Mouse (Mus musculus) bone marrow, adult 2 months (tissue): ENCODE results near the gene Fmnl3. TPM values are rescaled to one million over a fixed set of nuclear protein-coding genes. Genes with fewer than 3 reads are reported as not detected.

Source experiments
- H3K27ac ChIP-seq: fragments of 200-500 bp; 2 replicates; pipeline ENCODE4 v1.5.1; 2012; ENCODE audit warnings: low read depth, mild to moderate bottlenecking, control low read depth, inconsistent platforms, low read length; ENCODE audit not compliant: control insufficient read depth, poor library complexity, insufficient read depth
- H3K4me1 ChIP-seq: fragments of 200-500 bp; 2 replicates; pipeline ENCODE4 v1.6.1; 2011; ENCODE audit warnings: low read length; ENCODE audit not compliant: control insufficient read depth, insufficient read depth
- H3K4me3 ChIP-seq: fragments of 200-500 bp; replicated peaks from 2 replicates; pipeline ENCODE3; 2011; ENCODE audit warnings: mild to moderate bottlenecking, low read depth, low read length, control low read depth; ENCODE audit not compliant: control insufficient read depth
- CTCF ChIP-seq: fragments of 200-500 bp; IDR thresholded peaks from 2 replicates; pipeline ENCODE4 v1.5.1; 2011; ENCODE audit warnings: low read length, control low read depth; ENCODE audit not compliant: control insufficient read depth, insufficient read depth
- POLR2A ChIP-seq: fragments of 200-500 bp; IDR thresholded peaks from 2 replicates; pipeline ENCODE4 v1.6.1; 2011; ENCODE audit warnings: low read depth, mild to moderate bottlenecking, control low read depth, low read length, borderline replicate concordance; ENCODE audit not compliant: control insufficient read depth
- WGBS: fragments of 180-500 bp; shearing (Covaris S2); methylation state at CpG from one replicate; pipeline ENCODE4 v1.1.7; 2018; 5-methylcytosine and 5-hydroxymethylcytosine counted together
- polyA plus RNA-seq: library from polyadenylated mRNA; stranded (reverse); fragments of >200 nt; gene quantifications from 2 replicates; pipeline ENCODE4 v1.2.4, GENCODE M21; 2011; ENCODE audit warnings: low replicate concordance; ENCODE audit not compliant: missing spikeins, insufficient read depth, insufficient read length

The Fmnl3 gene
- 13.0 and 17.7 TPM in 2 replicates for polyA plus RNA-seq

DNA sequence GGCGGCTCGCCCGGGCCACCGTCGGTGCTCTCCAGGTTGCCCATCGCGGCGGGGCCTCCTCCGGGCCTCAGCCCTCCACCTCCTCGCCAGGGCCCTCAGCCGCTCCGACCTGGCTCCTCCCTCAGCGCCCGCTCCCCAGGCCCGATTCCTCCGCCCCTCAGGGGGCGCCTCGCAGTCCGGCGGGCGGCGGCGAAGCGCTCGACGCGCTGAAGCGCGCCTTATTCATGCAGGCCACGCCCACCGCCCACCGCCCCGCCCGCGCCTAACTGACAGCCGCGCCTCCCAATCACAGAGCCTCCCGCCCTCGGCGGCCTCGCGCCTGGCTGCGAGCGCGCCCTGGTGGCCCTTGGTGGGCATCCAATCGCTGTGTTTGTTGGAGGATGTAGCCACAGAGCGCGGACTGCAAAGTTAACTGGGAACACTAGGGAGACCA is at the start of gene Fmnl3:
Gene Fmnl3 (minus strand): TSS at position 224 of the 433 bp plus-strand sequence.
- H3K27ac ChIP-seq = peak within 1 kb of the TSS; percentile 68; the same call in 1 of the 2 replicates
- no peaks in the 10 kb centered on the region; the same call in 1 of the 2 replicates for H3K4me1 ChIP-seq
- WGBS = under 1% methylated on average over 48 of the region's 48 CpGs
- TF ChIP-seq CTCF = peak; percentile 93
- peak; percentile 38; the same call in 1 of the 2 replicates for TF ChIP-seq POLR2A
- H3K4me3 ChIP-seq = peak within 1 kb of the TSS; percentile 64

DNA sequence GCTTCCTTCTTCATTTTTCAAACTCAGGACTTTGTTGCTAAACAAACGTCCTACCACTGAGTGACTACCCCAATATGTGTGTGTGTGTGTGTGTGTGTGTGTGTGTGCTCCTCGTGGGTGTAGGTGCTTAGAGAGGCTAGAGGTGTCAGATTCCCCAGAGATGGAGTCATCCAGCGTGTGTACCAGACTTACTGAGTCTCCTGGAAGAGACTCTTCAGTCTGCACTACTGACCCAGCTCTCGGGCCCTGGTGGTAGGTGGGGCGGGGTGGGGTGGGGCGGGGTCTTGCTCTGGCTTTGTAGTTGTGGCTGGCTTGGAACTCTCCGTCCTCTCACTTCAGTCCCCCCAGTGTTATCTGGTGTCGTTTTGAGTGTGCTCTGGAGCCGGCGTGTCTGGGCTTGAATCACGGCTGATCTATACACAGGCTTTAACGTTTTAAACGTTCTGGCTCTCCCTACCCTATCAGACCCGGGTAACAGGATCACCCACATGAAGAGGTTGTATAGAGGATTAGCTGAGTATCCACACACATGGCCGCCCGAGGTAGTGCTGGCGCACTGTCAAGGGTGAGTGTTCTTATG is 47.5 kb upstream of the Fmnl3 start:
- Histone ChIP-seq H3K4me1 (no peaks in the 10 kb centered on the region; the same call in 1 of the 2 replicates), H3K4me3 (no peak overlapping the region), H3K27ac (no peak overlapping the region)
- WGBS = 61% methylated on average over 17 of the region's 17 CpGs
- no peak for TF ChIP-seq CTCF
- TF ChIP-seq POLR2A = no peak

DNA sequence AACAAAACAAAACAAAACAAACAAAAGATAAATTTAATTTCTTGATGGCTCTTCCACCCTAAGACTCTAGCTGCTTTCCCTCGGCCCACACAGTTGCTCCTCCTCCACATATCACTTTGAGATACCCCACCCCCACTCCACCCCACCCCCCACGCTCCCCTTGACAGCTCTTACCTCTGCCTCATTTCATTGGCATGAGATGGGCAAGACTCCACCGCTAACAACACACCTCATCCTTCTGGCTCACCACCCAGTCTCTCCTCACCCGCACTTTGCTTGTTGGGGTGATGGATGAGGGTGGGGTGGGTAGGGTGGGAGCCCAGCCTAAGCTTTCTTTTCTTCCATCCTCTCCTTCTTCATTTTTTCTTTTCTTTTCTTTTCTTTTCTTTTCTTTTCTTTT is 46.7 kb upstream of the Fmnl3 start:
- H3K27ac ChIP-seq = no peak overlapping the region
- WGBS = 31% methylated on average over 4 of the region's 4 CpGs
- H3K4me3 ChIP-seq = no peak overlapping the region
- TF ChIP-seq POLR2A = no peak
- TF ChIP-seq CTCF = no peak
- no peaks in the 10 kb centered on the region; the same call in 1 of the 2 replicates for H3K4me1 ChIP-seq

DNA sequence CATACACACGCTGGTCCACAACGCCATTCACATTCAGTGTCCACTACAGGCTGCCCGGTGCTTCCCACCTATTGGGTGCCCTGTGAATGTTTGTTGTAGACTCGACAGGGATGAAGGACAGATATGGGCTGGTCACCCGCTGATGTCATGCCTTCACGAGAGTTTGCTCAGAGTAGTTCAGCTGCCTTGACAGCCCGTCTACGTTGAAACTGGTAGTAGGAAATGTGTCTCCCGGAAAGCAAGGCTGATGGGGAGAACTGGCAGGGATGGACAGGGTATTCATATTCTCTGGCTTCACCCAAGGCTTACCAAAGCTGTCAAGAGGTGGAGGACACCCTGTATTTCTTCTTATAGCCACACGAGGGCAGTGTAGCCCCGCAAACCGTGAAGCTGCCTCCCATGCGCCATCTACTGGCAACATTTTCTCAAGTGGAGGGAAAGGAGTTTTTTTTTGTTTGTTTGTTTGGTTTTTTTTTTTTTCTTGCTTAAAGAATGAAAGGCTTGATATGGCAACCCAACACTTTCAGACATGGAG is 46.1 kb upstream of the Fmnl3 start:
- no peak for TF ChIP-seq POLR2A
- TF ChIP-seq CTCF = peak; percentile 100
- H3K4me3 ChIP-seq = no peak overlapping the region
- no peak overlapping the region for H3K27ac ChIP-seq
- whole genome bisulfite sequencing = 12% methylated on average over 13 of the region's 13 CpGs
- H3K4me1 ChIP-seq = no peaks in the 10 kb centered on the region; the same call in 1 of the 2 replicates

- no peaks in the 10 kb centered on the region; the same call in 1 of the 2 replicates for H3K4me1 ChIP-seq
- 5% methylated on average over 2 of the region's 2 CpGs for WGBS
- H3K4me3 ChIP-seq = no peak overlapping the region
- H3K27ac ChIP-seq = no peak overlapping the region
- no peak for TF ChIP-seq POLR2A
- no peak for TF ChIP-seq CTCF
These were observed 45.5 kb upstream of the Fmnl3 start for GRCm38 (mm10) chr15:99415793-99416192.

DNA sequence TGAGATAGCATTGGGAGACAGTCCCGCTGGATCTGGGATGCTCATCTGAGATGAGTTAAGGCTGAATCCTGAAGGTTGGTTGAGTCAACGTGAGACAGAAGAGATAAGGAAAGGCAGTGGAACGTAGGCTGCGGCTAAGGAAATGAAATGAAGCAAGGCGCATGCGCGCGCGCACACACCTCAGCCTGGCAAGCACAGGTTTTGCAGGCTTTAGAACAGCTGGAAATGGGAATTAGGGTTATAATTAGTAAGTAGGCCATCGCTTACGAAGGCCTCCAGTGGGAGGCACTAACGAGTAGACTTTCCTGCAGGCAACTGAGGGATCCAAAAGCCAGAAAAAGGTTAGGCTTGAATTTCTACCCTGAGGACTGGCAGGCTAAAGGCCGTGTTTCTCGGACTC is 41.5 kb upstream of the Fmnl3 start:
- 74% methylated on average over 14 of the region's 14 CpGs for WGBS
- no peak overlapping the region for H3K4me3 ChIP-seq
- no peak for TF ChIP-seq CTCF
- no peak for TF ChIP-seq POLR2A
- H3K27ac ChIP-seq = no peak overlapping the region
- no peaks in the 10 kb centered on the region; the same call in 1 of the 2 replicates for H3K4me1 ChIP-seq

DNA sequence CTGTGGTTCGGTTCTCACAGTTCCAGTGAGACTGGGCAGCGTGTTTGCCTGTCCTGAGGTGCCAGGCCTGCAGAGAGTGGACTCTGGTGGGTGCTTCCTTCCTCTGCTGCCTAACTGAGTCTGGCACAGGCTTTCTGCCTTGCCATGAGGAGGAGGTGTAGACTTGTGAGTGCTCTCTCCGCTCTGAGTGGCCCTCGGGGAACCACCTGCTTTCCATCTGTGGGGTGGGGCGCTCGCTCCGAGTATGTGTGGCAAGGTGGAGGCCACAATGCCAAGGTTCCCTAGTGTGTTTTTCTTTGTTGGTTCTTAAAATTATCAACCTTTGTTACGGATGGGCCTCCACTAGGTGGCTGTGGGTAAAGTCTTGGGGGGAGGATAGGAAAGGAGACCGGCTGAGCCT is 38.6 kb upstream of the Fmnl3 start:
- Histone ChIP-seq H3K27ac (no peak overlapping the region), H3K4me1 (no peaks in the 10 kb centered on the region), H3K4me3 (no peak overlapping the region)
- WGBS = 92% methylated on average over 9 of the region's 9 CpGs
- TF ChIP-seq CTCF = no peak
- TF ChIP-seq POLR2A = no peak

- no peak for TF ChIP-seq POLR2A
- H3K27ac ChIP-seq = no peak overlapping the region
- WGBS = 91% methylated on average over 15 of the region's 15 CpGs
- no peaks in the 10 kb centered on the region; the same call in 1 of the 2 replicates for H3K4me1 ChIP-seq
- no peak overlapping the region for H3K4me3 ChIP-seq
These were observed 36.8 kb upstream of the Fmnl3 start for GRCm38 (mm10) chr15:99406986-99407570.
